Mouse (Mus musculus) hindbrain, embryonic 10.5 days (tissue): Measurements from ENCODE around the gene Cfap70. TPM values are rescaled to one million over a fixed set of nuclear protein-coding genes. Genes with fewer than 3 reads are reported as not detected.

ENCODE experiments used
- DNase-seq: peaks from one replicate; pipeline ENCODE4 v3.0.0-alpha.2; 2017; ENCODE audit warnings: low spot score
- H3K27ac ChIP-seq: fragments of 300-500 bp; sonication (generic); 2 replicates; pipeline ENCODE4 v1.5.1; 2016; ENCODE audit warnings: mild to moderate bottlenecking, moderate library complexity
- H3K27me3 ChIP-seq: fragments of 300-500 bp; sonication (generic); 2 replicates; pipeline ENCODE4 v1.6.1; 2016; ENCODE audit warnings: mild to moderate bottlenecking; ENCODE audit not compliant: poor library complexity, insufficient read depth, severe bottlenecking
- H3K36me3 ChIP-seq: fragments of 300-500 bp; sonication (generic); 2 replicates; pipeline ENCODE4 v1.6.1; 2016; ENCODE audit warnings: mild to moderate bottlenecking, moderate library complexity
- H3K4me1 ChIP-seq: fragments of 300-500 bp; sonication (generic); replicated peaks from 2 replicates; pipeline ENCODE4 v1.6.1; 2016; ENCODE audit warnings: mild to moderate bottlenecking
- H3K4me3 ChIP-seq: fragments of 300-500 bp; sonication (generic); 2 replicates; pipeline ENCODE4 v1.5.1; 2016; ENCODE audit warnings: mild to moderate bottlenecking, moderate library complexity
- H3K9me3 ChIP-seq: fragments of 300-500 bp; sonication (generic); 2 replicates; pipeline ENCODE4 v1.6.1; 2016; ENCODE audit warnings: mild to moderate bottlenecking, moderate library complexity
- WGBS: fragments of 180-500 bp; shearing (Covaris S2); methylation state at CpG from one replicate; pipeline ENCODE4 v1.1.7; 2016; 5-methylcytosine and 5-hydroxymethylcytosine counted together
- polyA plus RNA-seq: library from polyadenylated mRNA; unstranded; fragments of >200 nt; fragmentation: Nextera tagmentation; extraction: Ambion mirVana; gene quantifications from 2 replicates; pipeline ENCODE4 v1.2.1, GENCODE M21; 2016

Gene Cfap70
- 1.0 and 1.3 TPM in 2 replicates for polyA plus RNA-seq

DNA sequence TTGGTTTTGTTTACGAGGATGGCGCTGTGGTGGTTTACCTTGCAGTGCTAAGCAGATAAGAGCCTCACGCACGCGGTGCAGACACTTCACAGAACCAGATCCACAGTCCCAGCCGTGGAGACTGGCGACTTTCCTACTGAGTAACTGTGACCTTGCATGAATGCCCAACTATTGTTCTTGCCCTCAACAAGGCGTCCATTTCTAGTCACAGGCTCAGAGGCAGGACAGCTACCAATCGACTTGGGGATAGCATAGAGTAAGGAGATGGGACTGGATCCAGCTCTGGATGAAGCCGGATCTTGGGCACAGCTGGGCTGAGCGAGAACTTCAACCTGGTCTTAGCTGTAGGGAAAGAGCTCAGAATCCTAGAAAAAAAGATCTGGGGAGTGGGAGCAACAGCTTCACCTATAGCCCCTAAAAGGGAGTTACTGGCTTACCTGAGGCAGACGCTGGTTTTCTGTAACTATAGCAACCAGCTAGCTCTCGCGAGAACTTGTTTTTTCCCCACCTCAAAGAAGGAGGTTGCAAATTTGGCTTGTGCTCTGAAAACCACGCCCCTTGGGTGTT lies at the start of gene Cfap70:
Cfap70 (minus strand) TSS at position 462 of the 567 bp plus-strand sequence.
- Histone ChIP-seq H3K9me3 (no peaks in the 10 kb centered on the region), H3K4me3 (peak within 1 kb of the TSS; percentile 50), H3K36me3 (no peaks in the 10 kb centered on the region), H3K27ac (peak within 1 kb of the TSS; percentile 50; the same call in 1 of the 2 replicates), H3K4me1 (peaks cover 9% of the 10 kb centered on the region; the same call in 1 of the 2 replicates), H3K27me3 (no peaks in the 10 kb centered on the region)
- DNase-seq, result peak; percentile 58
- 2% methylated on average over 15 of the region's 15 CpGs for WGBS

DNA sequence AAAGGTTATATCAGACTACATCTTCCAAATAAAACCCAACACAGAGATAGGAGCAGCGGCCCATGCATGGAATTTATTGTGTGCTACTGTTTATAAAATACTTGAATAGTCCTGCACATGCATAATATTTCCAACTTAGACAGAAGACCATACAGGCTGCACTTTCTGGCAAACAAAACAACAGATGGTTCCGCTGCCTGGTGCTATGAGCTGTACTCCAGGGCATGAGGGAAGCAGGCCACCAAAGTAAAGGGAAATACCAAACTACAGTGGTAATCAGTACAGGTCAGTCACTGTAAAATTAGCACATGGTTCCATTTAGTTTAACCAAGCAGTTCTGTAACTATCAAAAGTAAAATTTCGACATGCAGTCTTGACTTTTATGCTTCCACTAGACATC lies 48.0 kb upstream of the Cfap70 start:
- no peak for DNase-seq
- no peaks in the 10 kb centered on the region for H3K9me3 ChIP-seq
- no peaks in the 10 kb centered on the region for H3K4me1 ChIP-seq
- WGBS, result 92% methylated on average over 3 of the region's 3 CpGs
- peaks cover 66% of the 10 kb centered on the region for H3K36me3 ChIP-seq
- H3K4me3 ChIP-seq, result no peak overlapping the region
- no peaks in the 10 kb centered on the region for H3K27me3 ChIP-seq
- H3K27ac ChIP-seq, result no peak overlapping the region

DNA sequence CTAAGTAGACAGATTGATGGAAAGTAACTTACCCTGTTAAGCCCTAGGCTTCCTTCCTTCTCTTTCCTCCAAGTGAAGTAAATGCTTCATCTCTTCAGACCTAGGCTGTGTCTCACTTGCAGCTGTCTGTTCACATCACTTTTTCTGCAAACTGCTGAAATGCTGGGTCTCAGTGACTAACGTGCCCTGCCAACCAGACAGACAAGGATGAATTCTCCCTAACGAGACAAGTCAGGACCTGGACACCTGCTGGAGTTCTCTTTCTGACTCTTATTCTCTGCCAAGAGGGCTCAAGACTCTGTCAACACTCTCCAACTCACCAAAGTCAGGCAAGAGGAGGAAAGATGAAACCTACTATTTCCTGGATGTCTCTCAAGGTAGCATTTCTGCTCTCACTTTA lies 44.6 kb upstream of the Cfap70 start, which contains the start of gene Mss51:
Mss51 (minus strand) TSS at position 299 of the 400 bp plus-strand sequence.
- no peak within 1 kb of the TSS for H3K27ac ChIP-seq
- no peaks in the 10 kb centered on the region for H3K4me1 ChIP-seq
- 81% methylated on average over 2 of the region's 2 CpGs for WGBS
- H3K9me3 ChIP-seq, result no peaks in the 10 kb centered on the region
- peaks cover 70% of the 10 kb centered on the region for H3K36me3 ChIP-seq
- DNase-seq, result no peak
- H3K4me3 ChIP-seq, result no peak within 1 kb of the TSS
- no peaks in the 10 kb centered on the region for H3K27me3 ChIP-seq

DNA sequence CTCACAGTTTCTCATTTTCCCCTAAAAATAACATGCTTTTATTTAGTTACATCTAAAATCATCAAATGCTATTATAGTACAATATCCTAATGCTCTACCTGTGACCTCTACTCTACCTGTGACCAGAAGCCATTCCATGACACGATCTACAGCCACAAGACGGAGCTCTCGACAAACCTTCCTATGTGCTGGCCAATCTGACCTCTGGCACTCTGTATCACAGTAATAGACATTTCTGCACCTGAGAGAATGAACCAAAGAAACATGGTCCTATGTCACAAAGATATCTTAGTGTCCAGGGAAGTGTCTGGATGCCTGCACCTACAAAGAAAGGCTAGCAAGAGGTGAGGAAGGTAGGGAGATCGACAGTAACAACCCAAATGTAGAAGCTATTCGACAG lies 34.0 kb upstream of the Cfap70 start:
- Histone ChIP-seq H3K36me3 (peaks cover 58% of the 10 kb centered on the region), H3K27me3 (no peaks in the 10 kb centered on the region), H3K27ac (no peak overlapping the region), H3K4me3 (no peak overlapping the region), H3K9me3 (no peaks in the 10 kb centered on the region), H3K4me1 (no peaks in the 10 kb centered on the region)
- 95% methylated on average over 5 of the region's 5 CpGs for WGBS
- no peak for DNase-seq

DNA sequence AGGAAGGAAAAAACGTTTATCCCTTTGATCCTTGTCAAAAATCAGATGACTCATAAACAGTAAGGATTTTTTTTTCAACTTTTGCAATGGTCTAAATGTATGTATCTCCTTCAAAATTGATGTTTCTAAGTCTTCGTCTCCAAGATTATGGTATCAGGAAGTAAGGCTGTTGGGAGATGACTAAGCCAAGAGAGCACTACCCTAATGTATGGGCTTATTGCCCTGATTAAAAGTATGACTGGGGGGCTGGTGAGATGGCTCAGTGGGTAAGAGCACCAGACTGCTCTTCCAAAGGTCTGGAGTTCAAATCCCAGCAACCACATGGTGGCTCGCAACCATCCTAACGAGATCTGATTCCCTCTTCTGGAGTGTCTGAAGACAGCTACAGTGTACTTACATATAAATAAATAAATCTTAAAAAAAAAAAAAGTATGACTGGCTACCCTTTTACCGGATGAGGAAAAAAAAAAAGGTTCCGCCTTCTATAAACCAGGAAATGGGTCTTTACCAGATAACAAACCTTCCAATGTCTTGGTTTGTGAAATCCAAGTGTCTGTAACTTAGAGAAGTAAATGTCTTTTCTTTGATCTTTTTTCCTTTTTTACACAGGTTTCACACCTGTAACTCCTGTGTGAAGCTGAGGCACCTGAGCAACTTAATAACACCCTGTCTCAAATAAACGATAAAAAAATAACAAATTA lies 30.2 kb upstream of the Cfap70 start:
- WGBS, result 88% methylated on average over 7 of the region's 7 CpGs

DNA sequence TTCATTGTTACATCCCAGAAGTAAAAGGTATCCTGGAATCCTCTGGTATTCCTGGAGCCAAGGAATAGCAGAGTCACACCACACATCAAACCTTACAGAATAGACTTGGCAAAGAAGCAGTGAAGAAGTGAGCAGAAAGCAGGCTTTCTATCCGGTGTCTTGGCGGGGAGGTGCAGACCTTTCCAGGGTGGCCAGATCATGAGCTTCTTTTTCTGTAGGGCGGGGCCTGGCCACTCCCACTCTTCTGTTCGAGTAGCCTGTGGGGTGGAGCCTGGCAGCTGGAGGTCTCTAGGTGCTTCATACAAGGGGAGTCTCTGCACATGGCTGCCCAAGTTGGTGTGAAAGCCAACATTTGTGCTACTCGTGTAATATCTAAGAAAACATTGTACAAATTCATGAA lies 29.2 kb upstream of the Cfap70 start:
- no peaks in the 10 kb centered on the region for H3K9me3 ChIP-seq
- WGBS, result 22% methylated on average over 5 of the region's 5 CpGs
- no peak for DNase-seq
- no peak overlapping the region for H3K4me3 ChIP-seq
- H3K27ac ChIP-seq, result no peak overlapping the region
- H3K27me3 ChIP-seq, result peaks cover 12% of the 10 kb centered on the region
- peaks cover 25% of the 10 kb centered on the region for H3K36me3 ChIP-seq
- peaks cover 20% of the 10 kb centered on the region for H3K4me1 ChIP-seq

More for the DNA sequence above, 30.2 kb upstream of the Cfap70 start:
- Histone ChIP-seq H3K4me1 (peaks cover 20% of the 10 kb centered on the region), H3K9me3 (no peaks in the 10 kb centered on the region), H3K36me3 (peaks cover 35% of the 10 kb centered on the region), H3K4me3 (no peak overlapping the region), H3K27me3 (peaks cover 12% of the 10 kb centered on the region), H3K27ac (no peak overlapping the region)
- DNase-seq, result no peak

DNA sequence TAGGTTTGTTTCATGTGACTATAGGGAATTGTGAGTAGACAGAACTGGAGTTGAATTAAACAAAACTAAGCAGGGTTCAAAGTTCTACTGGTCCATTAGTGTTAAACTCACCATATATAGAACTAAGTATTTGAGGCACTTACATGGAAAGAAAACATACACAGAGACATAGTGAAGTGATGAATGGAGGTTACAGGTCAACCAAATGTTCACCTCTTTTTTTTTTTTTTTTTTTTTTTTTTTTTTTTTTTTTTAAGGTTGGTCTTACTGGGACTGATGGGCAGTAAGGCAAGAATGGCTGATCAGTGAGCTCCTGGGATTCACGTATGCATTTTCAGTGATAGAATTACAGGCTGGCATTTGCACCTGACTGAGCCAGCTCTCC lies 28.2 kb upstream of the Cfap70 start:
- Histone ChIP-seq H3K9me3 (no peaks in the 10 kb centered on the region), H3K27ac (peak overlapping the region; percentile 79; the same call in 1 of the 2 replicates), H3K27me3 (peaks cover 12% of the 10 kb centered on the region), H3K36me3 (peaks cover 21% of the 10 kb centered on the region), H3K4me1 (peaks cover 20% of the 10 kb centered on the region), H3K4me3 (peak overlapping the region; percentile 78)
- no peak for DNase-seq
- WGBS, result 67% methylated on average over 1 of the region's 1 CpGs

DNA sequence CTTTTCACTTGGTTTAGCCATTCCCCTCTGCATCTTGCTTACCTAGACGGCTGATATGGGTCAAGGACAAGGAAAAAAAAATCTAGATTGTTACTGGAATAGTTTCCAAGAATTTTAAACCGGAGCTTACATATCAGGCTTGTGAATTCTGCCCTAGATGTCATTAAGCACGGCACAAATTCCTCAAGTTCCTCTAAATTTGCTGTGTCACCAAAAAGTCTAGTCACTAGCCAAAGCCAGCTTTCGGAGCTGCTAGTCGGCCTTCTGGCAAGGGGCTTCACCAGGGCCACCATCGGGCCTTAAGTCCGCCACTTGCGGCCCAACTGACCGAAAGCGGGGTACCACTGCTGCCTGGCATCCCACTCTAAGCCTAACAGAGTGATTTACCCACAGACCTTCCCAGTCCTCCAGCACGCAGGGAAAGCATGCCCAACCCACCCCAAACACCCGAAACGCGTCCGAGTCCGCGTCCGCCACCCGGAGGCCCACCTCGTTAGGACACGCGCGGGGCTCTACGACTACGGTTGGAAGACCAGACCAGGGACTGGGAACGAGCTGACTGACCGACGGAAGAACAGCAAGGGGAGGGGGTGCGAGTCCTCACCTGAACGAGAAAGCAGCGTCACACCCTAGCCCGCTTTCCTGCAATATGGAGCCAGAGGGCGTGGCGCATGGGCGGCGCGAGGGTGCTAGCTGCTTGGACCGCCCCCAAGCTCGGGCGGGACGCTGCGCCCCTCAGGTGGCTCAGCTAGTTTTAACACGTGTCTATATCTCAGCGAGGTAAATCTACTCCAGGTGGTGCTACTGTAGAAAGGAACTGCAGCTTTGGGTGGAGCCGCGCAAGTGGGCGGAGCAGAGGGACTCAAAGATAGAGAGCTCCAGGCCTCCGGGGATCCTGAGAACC lies 27.5 kb upstream of the Cfap70 start, which contains the start of gene Anxa7:
Anxa7 (minus strand) TSS at position 843 of the 904 bp plus-strand sequence.
- Histone ChIP-seq H3K4me1 (peaks cover 20% of the 10 kb centered on the region), H3K27ac (peak within 1 kb of the TSS; percentile 79)
- WGBS, result 2% methylated on average over 48 of the region's 48 CpGs

DNA sequence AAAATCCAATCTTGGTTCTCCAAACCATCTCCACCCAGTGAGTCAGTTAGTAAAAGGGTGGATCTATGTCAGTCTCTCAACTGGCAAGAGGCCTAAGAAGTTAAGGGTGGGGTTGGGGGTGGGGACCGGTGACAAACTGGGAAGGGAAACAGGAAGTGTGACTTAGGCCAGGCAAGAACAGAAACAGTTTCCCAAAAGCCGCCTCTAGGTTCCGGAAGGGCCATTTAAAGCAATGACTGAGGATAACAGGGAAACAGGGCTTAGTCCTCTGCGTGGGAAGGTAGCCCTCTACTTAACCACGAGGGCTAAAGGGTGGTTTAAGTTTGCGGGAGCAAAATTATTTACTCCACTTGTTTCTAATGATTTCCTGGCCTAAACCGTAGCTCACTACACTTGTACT lies 26.8 kb upstream of the Cfap70 start:
- Histone ChIP-seq H3K36me3 (peaks cover 7% of the 10 kb centered on the region), H3K27ac (peak overlapping the region; percentile 79; the same call in 1 of the 2 replicates), H3K4me3 (peak overlapping the region; percentile 78), H3K27me3 (peaks cover 12% of the 10 kb centered on the region), H3K4me1 (peaks cover 20% of the 10 kb centered on the region), H3K9me3 (no peaks in the 10 kb centered on the region)
- WGBS, result 25% methylated on average over 7 of the region's 7 CpGs
- no peak for DNase-seq

More for the DNA sequence above, 27.5 kb upstream of the Cfap70 start, which contains the start of gene Anxa7:
- Histone ChIP-seq H3K36me3 (peaks cover 14% of the 10 kb centered on the region), H3K4me3 (peak within 1 kb of the TSS; percentile 78), H3K27me3 (peaks cover 12% of the 10 kb centered on the region), H3K9me3 (no peaks in the 10 kb centered on the region)
- DNase-seq, result peak; percentile 69

DNA sequence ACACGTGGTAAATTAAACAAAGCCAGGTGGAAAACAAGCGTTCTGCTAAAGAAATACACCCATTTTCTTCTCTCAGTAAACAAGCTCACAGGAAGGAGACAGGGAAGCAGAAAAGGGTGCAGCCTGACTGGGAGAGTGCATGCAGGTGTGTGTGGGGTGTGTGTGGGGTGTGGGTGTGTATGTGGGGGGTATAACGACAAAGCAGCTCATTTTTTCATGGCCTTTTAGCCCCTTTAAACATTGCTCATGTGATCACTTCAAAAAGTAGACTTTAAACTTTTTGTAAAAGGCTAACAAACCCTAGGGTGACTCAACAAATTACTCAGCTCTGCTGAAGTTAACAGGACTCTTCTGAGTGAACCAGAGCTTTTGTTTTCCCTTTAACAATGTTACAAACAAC lies 26.4 kb upstream of the Cfap70 start:
- Histone ChIP-seq H3K36me3 (peaks cover 3% of the 10 kb centered on the region), H3K27me3 (peaks cover 12% of the 10 kb centered on the region), H3K4me1 (peaks cover 20% of the 10 kb centered on the region), H3K4me3 (peak overlapping the region; percentile 78), H3K27ac (no peak overlapping the region), H3K9me3 (no peaks in the 10 kb centered on the region)
- whole genome bisulfite sequencing, result 60% methylated on average over 3 of the region's 3 CpGs
- DNase-seq, result no peak

DNA sequence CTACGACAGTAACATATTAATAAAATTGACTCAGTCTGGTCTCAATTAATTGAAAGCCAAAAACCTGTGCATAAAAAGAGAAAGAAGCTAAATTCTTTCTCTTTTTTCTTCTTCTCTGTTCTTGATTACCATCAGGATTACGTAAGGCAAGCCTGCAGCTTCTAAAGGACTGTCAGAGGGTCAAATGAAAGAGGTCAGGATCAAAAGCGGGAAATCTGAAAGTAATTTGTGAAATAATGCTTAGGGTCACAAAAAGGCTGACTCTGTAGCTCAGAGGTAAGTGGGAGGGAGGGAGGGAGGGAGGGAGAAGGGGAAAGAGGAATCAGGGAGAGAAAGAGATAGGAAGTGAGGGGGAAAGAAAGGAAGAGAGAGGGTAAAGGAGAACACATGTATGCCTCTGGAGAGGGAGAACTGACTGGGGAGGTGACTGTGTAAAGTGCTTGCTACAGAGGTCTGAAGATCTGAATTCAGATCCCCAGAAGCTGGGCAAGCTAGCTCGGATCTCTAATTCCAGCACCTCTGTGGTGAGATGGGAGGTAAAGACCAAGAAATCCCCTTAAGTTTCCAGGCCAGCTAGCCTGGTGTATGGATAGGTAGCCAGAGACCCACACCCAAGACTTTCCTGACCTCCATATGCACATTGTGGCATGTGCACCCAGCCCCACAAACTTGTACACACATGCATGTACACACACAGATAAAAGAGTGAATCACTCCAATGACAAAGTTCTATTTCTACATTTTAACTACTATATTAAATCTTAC lies 25.4 kb upstream of the Cfap70 start:
- Histone ChIP-seq H3K27ac (no peak overlapping the region), H3K4me3 (no peak overlapping the region), H3K36me3 (no peaks in the 10 kb centered on the region), H3K9me3 (no peaks in the 10 kb centered on the region), H3K4me1 (peaks cover 20% of the 10 kb centered on the region), H3K27me3 (peaks cover 12% of the 10 kb centered on the region)
- DNase-seq, result no peak
- 47% methylated on average over 4 of the region's 4 CpGs for WGBS

DNA sequence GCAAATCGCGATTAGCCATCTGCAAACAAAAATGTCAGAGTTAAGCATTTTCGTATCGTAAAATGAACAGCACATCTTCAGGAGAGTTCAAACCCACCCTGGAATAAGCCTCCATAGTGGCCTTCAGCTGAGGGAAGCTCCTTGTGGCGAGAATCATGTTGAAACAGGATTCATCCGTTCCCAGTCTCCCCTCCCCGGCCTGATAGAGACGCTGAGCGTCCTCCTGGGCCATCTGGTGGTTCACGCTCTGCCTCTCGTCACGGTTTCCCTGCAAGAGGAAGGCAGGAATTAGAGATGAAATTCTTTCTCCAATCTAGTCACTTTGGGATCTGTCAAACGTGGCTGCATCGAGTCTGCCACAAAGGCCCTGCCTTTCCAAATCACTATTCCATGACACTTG lies 8.2 kb upstream of the Cfap70 start:
- WGBS, result 81% methylated on average over 14 of the region's 14 CpGs
- DNase-seq, result no peak
- H3K9me3 ChIP-seq, result no peaks in the 10 kb centered on the region
- no peaks in the 10 kb centered on the region for H3K4me1 ChIP-seq
- no peaks in the 10 kb centered on the region for H3K27me3 ChIP-seq
- peaks cover 13% of the 10 kb centered on the region for H3K36me3 ChIP-seq
- no peak overlapping the region for H3K4me3 ChIP-seq
- H3K27ac ChIP-seq, result no peak overlapping the region
